Mouse (Mus musculus) thymus, adult 2 months (tissue): ENCODE measurements around the gene Tead4.

Experiments
- CTCF ChIP-seq: fragments of 200-500 bp; IDR thresholded peaks from 2 replicates; pipeline ENCODE4 v1.5.1; 2012; ENCODE audit warnings: mild to moderate bottlenecking, control low read depth, low read length, moderate library complexity, borderline replicate concordance; ENCODE audit not compliant: control insufficient read depth, poor library complexity, insufficient read depth; ENCODE audit errors: extremely low read depth
- POLR2A ChIP-seq: fragments of 200-500 bp; IDR thresholded peaks from 2 replicates; pipeline ENCODE4 v1.6.1; 2012; ENCODE audit warnings: mild to moderate bottlenecking, low read length, control low read depth, moderate library complexity; ENCODE audit not compliant: control insufficient read depth, poor library complexity, insufficient read depth; ENCODE audit errors: extremely low read depth

DNA sequence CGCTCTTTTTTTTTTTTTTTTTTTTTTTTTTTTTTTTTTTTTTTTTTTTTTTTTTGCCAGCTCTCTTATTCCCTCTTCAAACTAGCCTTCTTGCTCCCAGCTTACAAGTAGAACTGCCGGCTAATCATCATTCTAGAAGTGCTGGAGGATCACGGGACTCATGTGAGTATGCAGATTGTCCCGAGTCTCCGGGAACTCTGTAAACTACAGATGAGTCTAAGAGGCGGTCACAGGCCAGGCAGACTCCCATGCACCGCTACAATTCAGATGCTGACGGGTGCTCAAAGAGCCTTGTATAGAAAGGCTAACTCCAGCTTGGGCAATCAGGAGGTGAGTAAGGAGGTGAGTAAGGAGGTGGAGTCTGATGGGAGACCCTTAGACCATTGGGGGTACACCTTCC, 15.0 kb upstream of the Tead4 start:
- TF ChIP-seq CTCF (no peak), POLR2A (no peak)
